Mouse (Mus musculus): ENCODE data around the gene Sh3bp5l.

DNA sequence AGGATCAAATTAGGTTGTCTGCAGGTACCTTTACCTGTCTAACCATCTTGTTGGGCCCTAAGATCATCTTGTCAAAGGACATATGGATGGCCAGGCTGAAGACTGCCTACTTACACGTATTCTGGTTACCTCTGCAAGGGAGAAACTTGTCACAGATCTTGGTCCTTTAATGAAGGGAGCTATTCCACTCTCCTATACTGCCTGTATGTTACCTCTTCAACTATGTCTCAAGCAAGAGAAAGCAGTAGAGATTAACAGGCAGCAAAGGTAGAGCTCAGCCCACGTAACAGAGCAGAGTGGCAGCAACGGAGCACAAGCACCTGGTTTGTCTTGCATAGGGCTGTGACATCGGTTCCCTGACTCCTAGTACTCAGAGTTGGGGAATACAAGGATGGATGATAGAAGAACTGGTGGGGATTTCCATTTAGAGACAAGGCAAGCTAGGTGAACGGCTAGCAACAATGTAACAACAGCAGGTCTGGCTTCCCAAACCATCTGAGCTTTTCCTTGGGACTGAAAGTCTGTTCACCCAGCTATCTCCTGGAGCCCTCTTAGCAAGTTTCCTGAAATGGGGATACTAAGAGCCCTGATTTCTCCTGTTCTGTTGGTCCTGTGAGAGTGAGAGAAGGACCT is 14.9 kb upstream of the Sh3bp5l start:
- TF ChIP-seq CTCF (IDR thresholded peaks at IDR 0.05; ENCODE audit: extremely low read depth, insufficient read length, insufficient replicate concordance, low read depth, low read length) (no peak), POLR2A (IDR thresholded peaks at IDR 0.05; ENCODE audit: low read depth, low read length) (no peak)
